ENCODE assay signal across 19 mouse cellular contexts in the genomic region with DNA sequence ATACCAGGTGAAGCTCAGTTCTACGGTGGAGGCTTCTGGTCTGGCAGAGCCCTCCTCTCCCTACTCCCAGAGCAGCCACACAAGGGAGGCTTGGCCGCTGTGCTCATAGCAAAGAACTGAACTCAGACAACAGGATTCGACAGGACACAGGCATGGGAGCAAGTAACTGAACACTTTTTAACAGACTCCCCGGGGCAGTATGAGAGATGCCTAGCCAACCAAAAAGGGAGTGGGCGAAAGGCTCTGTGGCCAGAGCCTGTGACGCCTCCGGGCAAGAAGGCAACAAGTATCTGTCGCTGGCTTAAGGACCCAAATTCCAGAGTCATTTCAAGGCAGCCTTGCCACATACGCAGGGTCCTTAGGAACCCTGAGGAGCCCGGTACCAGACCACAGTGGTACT.
A peak's percentile ranks its signal among the peaks of the same experiment; 100 is the strongest.
DNase-seq lines count a peak whose midpoint lies in the region; ATAC-seq and TF ChIP-seq lines count a peak whose summit lies in the region.
"Had no signal": no experiment of that assay in that cellular context is flagged by ENCODE, and none has a peak within 500 bp of the region (broad histone marks: within the 10 kb centered on the region; RNA-seq: fewer than 3 reads in every experiment).

No protein-coding gene starts in this region.

- H3K9ac ChIP-seq in lung, postnatal 0 days (replicated peaks; ENCODE audit: low read depth): no peak overlapping the region
- H3K9ac ChIP-seq: forebrain, embryonic 15.5 days; hindbrain, embryonic 13.5 days; liver, embryonic 13.5 days; lung, embryonic 15.5 days had no signal

- no peaks in the 10 kb centered on the region; the same call in 1 of the 2 replicates for H3K4me1 ChIP-seq in lung, postnatal 0 days (ENCODE audit: insufficient read depth, low read depth, low read length)
- peaks cover 10% of the 10 kb centered on the region for H3K4me1 ChIP-seq in brown adipose tissue, adult 24 weeks (ENCODE audit: control insufficient read depth, insufficient read depth, insufficient read length, low read length)
- H3K4me1 ChIP-seq: forebrain, embryonic 15.5 days; hindbrain, embryonic 13.5 days; liver, embryonic 13.5 days had no signal

- 67% methylated on average over 10 of the region's 10 CpGs for WGBS in lung, postnatal 0 days

- no peaks in the 10 kb centered on the region for H3K36me3 ChIP-seq in lung, postnatal 0 days (ENCODE audit: insufficient read depth, low read length)
- H3K36me3 ChIP-seq: forebrain, embryonic 15.5 days; hindbrain, embryonic 13.5 days; limb, embryonic 10.5 days; liver, embryonic 13.5 days; lung, embryonic 15.5 days had no signal

- H3K27ac ChIP-seq in lung, postnatal 0 days (ENCODE audit: low read length): peak overlapping the region; percentile 73
- 0 out of 2 replicates have a peak overlapping the region, but pooled peaks have one; percentile 4 for H3K27ac ChIP-seq in brown adipose tissue, adult 24 weeks (replicated peaks; ENCODE audit: low read depth, low read length)
- H3K27ac ChIP-seq: forebrain, embryonic 15.5 days; hindbrain, embryonic 13.5 days; limb, embryonic 10.5 days; liver, embryonic 13.5 days; lung, embryonic 15.5 days had no signal

- peak; percentile 47 for DNase-seq in kidney, adult 18-20 months
- DNase-seq in kidney, postnatal 10 days: no peak
- no peak for DNase-seq in lung, postnatal 0 days (ENCODE audit: low spot score)
- no peak for DNase-seq in lung, postnatal 36 days
- DNase-seq in gonadal fat pad, adult 2 months (ENCODE audit: low read depth): peak; percentile 75
- DNase-seq in thymus, postnatal 14 days: no peak
- DNase-seq: adrenal gland, adult 2 months; cerebellum, adult 11 months; liver, embryonic 13.5 days; right cerebral cortex, postnatal 14 days; thymus, postnatal 25 days had no signal

- TF ChIP-seq EP300 in lung, postnatal 0 days (IDR thresholded peaks at IDR 0.05): no peak

- TF ChIP-seq CTCF in lung, postnatal 0 days (IDR thresholded peaks at IDR 0.05): no peak

- no peak overlapping the region for H3K4me3 ChIP-seq in lung, postnatal 0 days (ENCODE audit: low read depth, low read length)
- no peak overlapping the region for H3K4me3 ChIP-seq in brown adipose tissue, adult 24 weeks (ENCODE audit: insufficient read depth, low read depth, low read length)
- H3K4me3 ChIP-seq: forebrain, embryonic 15.5 days; hindbrain, embryonic 13.5 days; left cerebral cortex, adult 2 months; limb, embryonic 10.5 days; liver, embryonic 13.5 days; lung, embryonic 15.5 days; megakaryocyte, embryonic 14.5 days had no signal

- no peaks in the 10 kb centered on the region for H3K9me3 ChIP-seq in lung, postnatal 0 days (ENCODE audit: low read length)
- H3K9me3 ChIP-seq: forebrain, embryonic 15.5 days; hindbrain, embryonic 13.5 days; limb, embryonic 10.5 days; liver, embryonic 13.5 days; lung, embryonic 15.5 days; megakaryocyte, embryonic 14.5 days had no signal

- H3K4me2 ChIP-seq in lung, postnatal 0 days (replicated peaks; ENCODE audit: low read depth, low read length): no peak overlapping the region
- H3K4me2 ChIP-seq: forebrain, embryonic 15.5 days; hindbrain, embryonic 13.5 days; liver, embryonic 13.5 days; lung, embryonic 15.5 days had no signal

- ATAC-seq in lung, postnatal 0 days: no peak; the same call in 1 of the 2 replicates
- ATAC-seq: forebrain, embryonic 15.5 days; midbrain, embryonic 16.5 days had no signal

- H3K27me3 ChIP-seq in lung, postnatal 0 days (replicated peaks; ENCODE audit: insufficient read depth, low read length): no peaks in the 10 kb centered on the region
- H3K27me3 ChIP-seq: forebrain, embryonic 15.5 days; liver, embryonic 13.5 days; lung, embryonic 15.5 days; megakaryocyte, embryonic 14.5 days had no signal

Comparison
In these comparisons a context has a peak if more than half of its experiments do, and no peak if none do; other contexts are left out.
1. DNase-seq: peak in kidney, adult 18-20 months (single experiment) and gonadal fat pad, adult 2 months (single experiment); none in kidney, postnatal 10 days (single experiment), lung, postnatal 0 days (single experiment), lung, postnatal 36 days (single experiment) and thymus, postnatal 14 days (single experiment).